Mouse (Mus musculus) intestine, embryonic 16.5 days (tissue): ENCODE data around the gene Fbxl17. TPM values are rescaled to one million over a fixed set of nuclear protein-coding genes. Genes with fewer than 3 reads are reported as not detected.

ENCODE experiments used
- ATAC-seq: fragments of 200-750 bp; cut with Nextera tagmentation; 2 replicates; pipeline ENCODE4 v1.8.0; 2017; ENCODE audit warnings: moderate TSS enrichment, moderate library complexity
- H3K27ac ChIP-seq: fragments of 300-500 bp; sonication (generic); 2 replicates; pipeline ENCODE4 v1.5.1; 2014; ENCODE audit warnings: mild to moderate bottlenecking, low read length
- H3K27me3 ChIP-seq: fragments of 300-500 bp; sonication (generic); replicated peaks from 2 replicates; pipeline ENCODE4 v1.6.1; 2014; ENCODE audit warnings: low read length, control low read depth, mixed read lengths; ENCODE audit not compliant: control insufficient read depth, insufficient read depth
- H3K36me3 ChIP-seq: fragments of 300-500 bp; sonication (generic); 2 replicates; pipeline ENCODE4 v1.6.1; 2014; ENCODE audit warnings: low read length, control low read depth; ENCODE audit not compliant: control insufficient read depth, insufficient read depth
- H3K4me1 ChIP-seq: fragments of 300-500 bp; sonication (generic); 2 replicates; pipeline ENCODE4 v1.6.1; 2014; ENCODE audit warnings: low read length, control low read depth, mixed read lengths; ENCODE audit not compliant: control insufficient read depth, insufficient read depth
- H3K4me2 ChIP-seq: fragments of 300-500 bp; sonication (generic); 2 replicates; pipeline ENCODE4 v1.6.1; 2014; ENCODE audit warnings: low read depth, low read length, control low read depth
- H3K4me3 ChIP-seq: fragments of 300-500 bp; sonication (generic); 2 replicates; pipeline ENCODE4 v1.5.1; 2014; ENCODE audit warnings: mild to moderate bottlenecking, low read length
- H3K9ac ChIP-seq: fragments of 300-500 bp; sonication (generic); 2 replicates; pipeline ENCODE4 v1.6.1; 2014; ENCODE audit warnings: low read depth, low read length
- H3K9me3 ChIP-seq: fragments of 300-500 bp; sonication (generic); 2 replicates; pipeline ENCODE4 v1.6.1; 2016; ENCODE audit warnings: low read length, control low read depth; ENCODE audit not compliant: control insufficient read depth
- WGBS: fragments of 180-500 bp; shearing (Covaris S2); extraction: QIAGEN DNeasy Blood & Tissue Kit; methylation state at CpG from one replicate; pipeline ENCODE4 v1.1.7; 2014; 5-methylcytosine and 5-hydroxymethylcytosine counted together
- polyA plus RNA-seq: library from polyadenylated mRNA; unstranded; fragments of >200 nt; fragmentation: Nextera tagmentation; extraction: Ambion mirVana; gene quantifications from 2 replicates; pipeline ENCODE4 v1.2.1, GENCODE M21; 2015

Fbxl17 gene
- polyA plus RNA-seq, 1 experiment from 2014 or later, result 2.3 TPM

DNA sequence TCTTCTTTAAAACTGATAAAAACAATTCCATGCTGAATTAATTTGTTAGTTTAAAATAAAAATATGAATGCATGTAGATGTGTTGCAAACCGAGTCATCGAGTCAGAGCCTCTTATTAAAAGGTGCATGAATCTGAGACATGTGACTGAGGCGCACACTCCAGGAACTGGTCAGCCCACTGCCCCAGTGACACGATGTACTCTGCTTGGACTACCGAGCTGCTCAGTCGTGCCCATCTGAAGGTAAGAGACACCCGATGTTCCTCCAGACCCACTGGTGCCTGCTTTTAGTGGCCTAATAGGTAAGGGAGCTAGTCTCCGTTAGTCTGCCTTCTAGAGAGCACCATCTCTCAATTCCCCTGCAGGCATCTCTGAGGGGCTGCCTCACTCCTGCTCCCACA is 100.0 kb downstream of the Fbxl17 start:
- Histone ChIP-seq H3K36me3 (no peaks in the 10 kb centered on the region), H3K4me2 (no peak overlapping the region), H3K4me3 (no peak overlapping the region), H3K9ac (no peak overlapping the region), H3K27ac (no peak overlapping the region), H3K4me1 (peaks cover 12% of the 10 kb centered on the region), H3K27me3 (no peaks in the 10 kb centered on the region), H3K9me3 (no peaks in the 10 kb centered on the region)
- WGBS, result 93% methylated on average over 8 of the region's 8 CpGs
- no peak for ATAC-seq

DNA sequence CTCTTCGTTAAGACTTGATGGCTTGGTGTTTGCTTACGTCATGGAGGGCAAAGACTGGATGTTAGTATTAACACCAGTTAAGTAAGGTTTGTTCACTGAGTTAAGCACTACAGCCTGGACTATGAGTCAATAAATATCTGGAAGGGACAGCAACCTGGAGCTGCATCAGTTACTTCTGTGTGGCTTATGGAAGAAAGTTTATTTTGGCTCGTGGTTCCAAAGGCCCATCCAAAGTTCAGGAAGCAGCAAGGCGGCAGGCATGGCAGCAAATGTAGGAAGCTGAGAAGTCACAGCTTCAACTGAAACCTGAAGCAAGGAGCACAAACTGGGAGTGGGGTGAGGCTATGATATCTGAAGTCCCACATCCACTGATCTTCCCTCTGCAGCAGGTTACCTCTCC is 108.3 kb downstream of the Fbxl17 start:
- Histone ChIP-seq H3K27ac (no peak overlapping the region), H3K4me3 (no peak overlapping the region), H3K36me3 (no peaks in the 10 kb centered on the region), H3K4me2 (no peak overlapping the region), H3K9me3 (no peaks in the 10 kb centered on the region), H3K27me3 (no peaks in the 10 kb centered on the region), H3K9ac (no peak overlapping the region), H3K4me1 (no peaks in the 10 kb centered on the region)
- 73% methylated on average over 4 of the region's 4 CpGs for WGBS
- ATAC-seq, result no peak

DNA sequence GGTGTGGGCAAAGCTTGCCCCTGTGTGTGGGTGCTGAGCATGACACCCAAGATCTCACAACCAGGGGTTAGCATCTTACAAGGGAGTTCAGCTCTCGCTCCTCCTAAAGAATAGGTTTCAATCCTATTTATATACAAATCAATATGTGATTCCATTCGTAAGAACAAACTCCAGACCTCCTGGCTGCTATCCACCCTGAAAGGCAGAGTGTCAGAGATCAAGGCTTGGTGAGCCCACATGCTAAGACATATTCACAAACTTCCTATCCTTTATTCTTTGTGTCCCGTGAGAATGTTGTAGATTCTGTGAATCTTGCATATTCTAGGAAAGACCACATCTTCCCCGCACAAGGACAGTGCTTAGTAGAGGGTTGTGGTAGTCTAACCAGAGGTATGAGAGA is 108.9 kb downstream of the Fbxl17 start:
- 81% methylated on average over 4 of the region's 4 CpGs for WGBS
- H3K36me3 ChIP-seq, result no peaks in the 10 kb centered on the region
- H3K4me3 ChIP-seq, result no peak overlapping the region
- H3K27ac ChIP-seq, result no peak overlapping the region
- no peak for ATAC-seq
- no peak overlapping the region for H3K9ac ChIP-seq
- H3K27me3 ChIP-seq, result no peaks in the 10 kb centered on the region
- H3K9me3 ChIP-seq, result no peaks in the 10 kb centered on the region
- H3K4me1 ChIP-seq, result no peaks in the 10 kb centered on the region
- no peak overlapping the region for H3K4me2 ChIP-seq

- no peak overlapping the region for H3K4me2 ChIP-seq
- H3K27ac ChIP-seq, result no peak overlapping the region
- WGBS, result 78% methylated on average over 3 of the region's 3 CpGs
- 0 out of 2 replicates have a peak, but pooled peaks cover 3% of the 10 kb centered on the region for H3K4me1 ChIP-seq
- no peak overlapping the region for H3K4me3 ChIP-seq
- no peaks in the 10 kb centered on the region for H3K36me3 ChIP-seq
- H3K27me3 ChIP-seq, result no peaks in the 10 kb centered on the region
- no peaks in the 10 kb centered on the region for H3K9me3 ChIP-seq
- no peak for ATAC-seq
- no peak overlapping the region for H3K9ac ChIP-seq
Measured at GRCm38 (mm10) chr17:63370977-63371376, 128.8 kb downstream of the Fbxl17 start.

DNA sequence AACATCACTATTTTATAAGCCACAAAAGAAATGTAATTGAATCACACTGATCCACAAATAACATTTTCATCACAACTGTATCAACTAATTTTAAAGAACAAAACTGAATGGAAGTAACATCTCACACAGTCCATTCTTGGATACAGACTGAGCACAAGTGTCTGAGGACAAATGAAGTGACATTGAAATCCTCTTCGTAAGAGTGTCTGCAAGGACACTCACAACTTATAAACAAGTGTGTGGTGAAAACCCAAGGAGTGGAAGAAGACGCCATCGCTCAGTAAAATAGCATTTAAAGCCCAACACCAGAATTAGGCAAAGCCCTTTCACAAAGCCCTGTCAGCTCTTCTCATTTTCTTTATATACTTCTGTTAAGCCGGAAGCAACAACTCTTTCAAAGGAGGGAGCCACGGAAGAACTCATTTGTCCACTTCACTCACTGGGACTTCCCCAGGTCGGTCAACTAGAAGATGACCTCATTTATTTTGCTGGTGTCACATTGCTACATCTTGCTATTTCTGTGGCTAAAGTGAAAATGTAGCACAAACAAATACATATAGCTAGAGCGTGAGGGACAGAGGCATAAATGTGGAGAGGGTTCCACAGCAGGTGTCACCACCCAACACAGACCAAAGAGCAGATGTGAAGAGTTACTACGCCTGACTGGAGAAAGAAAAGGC is 130.0 kb downstream of the Fbxl17 start:
- ATAC-seq, result no peak

GRCm38 (mm10) chr17:63367476-63367875 is 132.3 kb downstream of the Fbxl17 start:
- 84% methylated on average over 6 of the region's 6 CpGs for WGBS
- Histone ChIP-seq H3K4me2 (no peak overlapping the region), H3K4me1 (0 out of 2 replicates have a peak, but pooled peaks cover 3% of the 10 kb centered on the region)

More for the DNA sequence above, 130.0 kb downstream of the Fbxl17 start:
- H3K4me1 ChIP-seq, result 0 out of 2 replicates have a peak, but pooled peaks cover 3% of the 10 kb centered on the region
- no peak overlapping the region for H3K27ac ChIP-seq
- no peak overlapping the region for H3K4me3 ChIP-seq
- 70% methylated on average over 8 of the region's 8 CpGs for WGBS
- no peak overlapping the region for H3K4me2 ChIP-seq
- no peaks in the 10 kb centered on the region for H3K9me3 ChIP-seq
- no peaks in the 10 kb centered on the region for H3K27me3 ChIP-seq
- no peak overlapping the region for H3K9ac ChIP-seq
- H3K36me3 ChIP-seq, result no peaks in the 10 kb centered on the region

DNA sequence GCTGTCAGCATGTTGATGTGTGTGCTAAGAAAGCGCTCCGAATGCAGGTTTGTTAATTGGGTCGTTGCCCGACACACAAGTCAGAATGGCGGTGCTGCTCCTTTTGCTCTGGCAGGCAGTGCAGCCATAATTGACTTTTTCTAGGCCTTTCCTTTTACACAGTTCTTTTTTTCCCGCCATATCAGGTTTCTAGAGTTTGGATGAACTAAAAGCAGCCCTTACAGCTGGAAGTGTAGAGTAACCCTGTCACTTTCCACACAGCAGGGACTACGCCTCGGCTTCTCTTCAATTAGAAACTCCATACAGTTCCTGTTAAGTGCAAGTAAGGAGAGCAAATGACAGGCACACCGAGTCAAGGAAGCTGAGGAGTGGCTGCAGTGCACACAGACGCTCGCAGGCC is 133.8 kb downstream of the Fbxl17 start:
- Histone ChIP-seq H3K9ac (no peak overlapping the region), H3K4me2 (no peak overlapping the region), H3K4me3 (no peak overlapping the region), H3K9me3 (no peaks in the 10 kb centered on the region), H3K27me3 (no peaks in the 10 kb centered on the region), H3K36me3 (no peaks in the 10 kb centered on the region), H3K27ac (no peak overlapping the region), H3K4me1 (0 out of 2 replicates have a peak, but pooled peaks cover 3% of the 10 kb centered on the region)
- WGBS, result 56% methylated on average over 11 of the region's 11 CpGs
- no peak for ATAC-seq

More at GRCm38 (mm10) chr17:63367476-63367875, 132.3 kb downstream of the Fbxl17 start:
- no peak for ATAC-seq
- Histone ChIP-seq H3K9ac (no peak overlapping the region), H3K27ac (no peak overlapping the region), H3K27me3 (no peaks in the 10 kb centered on the region), H3K4me3 (no peak overlapping the region), H3K36me3 (no peaks in the 10 kb centered on the region), H3K9me3 (no peaks in the 10 kb centered on the region)

DNA sequence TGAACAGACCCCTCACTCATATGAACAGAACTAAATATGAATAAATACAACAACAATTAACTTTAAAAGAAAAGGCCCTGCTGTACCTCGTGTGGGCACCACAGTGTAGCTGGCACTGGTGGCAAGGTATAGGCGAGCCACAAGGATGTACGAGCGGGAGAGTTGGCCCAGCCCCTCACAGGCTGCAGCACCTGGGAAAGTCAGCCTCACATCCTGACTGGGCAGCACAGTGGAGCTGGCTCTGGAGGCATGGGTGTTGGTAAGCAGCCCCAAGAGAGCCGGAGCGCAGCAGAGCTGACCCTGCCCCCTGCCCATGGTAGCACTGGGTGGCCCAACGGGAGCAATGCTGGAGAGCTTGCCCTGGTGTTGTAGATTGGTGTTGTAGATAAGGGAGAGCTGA is 135.2 kb downstream of the Fbxl17 start:
- Histone ChIP-seq H3K27me3 (no peaks in the 10 kb centered on the region), H3K4me3 (no peak overlapping the region), H3K36me3 (no peaks in the 10 kb centered on the region), H3K4me1 (0 out of 2 replicates have a peak, but pooled peaks cover 3% of the 10 kb centered on the region), H3K9me3 (no peaks in the 10 kb centered on the region), H3K9ac (no peak overlapping the region), H3K4me2 (no peak overlapping the region), H3K27ac (no peak overlapping the region)
- 91% methylated on average over 7 of the region's 7 CpGs for WGBS
- ATAC-seq, result no peak

GRCm38 (mm10) chr17:63362196-63362595 is 137.6 kb downstream of the Fbxl17 start:
- Histone ChIP-seq H3K4me3 (no peak overlapping the region), H3K4me1 (0 out of 2 replicates have a peak, but pooled peaks cover 3% of the 10 kb centered on the region), H3K9ac (no peak overlapping the region), H3K27ac (no peak overlapping the region), H3K36me3 (no peaks in the 10 kb centered on the region), H3K9me3 (no peaks in the 10 kb centered on the region), H3K27me3 (no peaks in the 10 kb centered on the region), H3K4me2 (no peak overlapping the region)
- WGBS, result 77% methylated on average over 3 of the region's 3 CpGs
- no peak for ATAC-seq

DNA sequence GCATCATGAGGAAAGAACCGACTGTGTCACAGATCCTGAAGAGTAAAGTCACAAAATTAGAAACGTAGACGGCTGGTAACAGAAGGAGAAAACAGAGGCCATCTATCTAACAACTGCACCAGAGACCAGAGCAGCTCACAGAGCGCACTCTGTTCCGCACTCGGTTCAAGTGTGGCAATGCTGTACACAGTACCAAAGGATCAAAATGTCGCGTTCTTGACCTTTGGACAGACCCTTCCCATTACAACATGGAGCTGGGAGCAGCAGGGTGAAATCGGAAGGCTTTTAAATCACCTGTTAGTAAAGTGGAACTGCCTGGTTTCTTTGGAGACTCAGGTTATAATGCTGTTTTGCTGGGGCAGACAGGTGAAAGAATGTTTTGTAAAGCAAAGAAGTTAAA is 138.1 kb downstream of the Fbxl17 start:
- H3K9me3 ChIP-seq, result no peaks in the 10 kb centered on the region
- H3K9ac ChIP-seq, result no peak overlapping the region
- H3K27ac ChIP-seq, result no peak overlapping the region
- H3K27me3 ChIP-seq, result no peaks in the 10 kb centered on the region
- no peak overlapping the region for H3K4me3 ChIP-seq
- H3K4me1 ChIP-seq, result 0 out of 2 replicates have a peak, but pooled peaks cover 3% of the 10 kb centered on the region
- WGBS, result 87% methylated on average over 9 of the region's 9 CpGs
- no peak overlapping the region for H3K4me2 ChIP-seq
- no peak for ATAC-seq
- H3K36me3 ChIP-seq, result no peaks in the 10 kb centered on the region
